Mouse (Mus musculus): ENCODE measurements around the gene Cchcr1. TPM values are rescaled to one million over a fixed set of nuclear protein-coding genes. Genes with fewer than 3 reads are reported as not detected.

The Cchcr1 gene
- polyA plus RNA-seq, 1 experiment from 2014 or later = 10.8 TPM

- no peak overlapping the region for H3K4me2 ChIP-seq
- H3K9ac ChIP-seq (ENCODE audit: low read length) = no peak overlapping the region
- DNase-seq (ENCODE audit: low spot score, missing footprints) (peak; percentile 21), ATAC-seq (ENCODE audit: low FRiP score) (no peak)
- H3K9me3 ChIP-seq (ENCODE audit: control insufficient read depth, low read length) = no peaks in the 10 kb centered on the region
- H3K4me3 ChIP-seq (ENCODE audit: low read depth, low read length) = no peak overlapping the region
- 0 out of 2 replicates have a peak, but pooled peaks cover 2% of the 10 kb centered on the region for H3K27me3 ChIP-seq (ENCODE audit: control insufficient read depth, insufficient read depth, low read length)
- WGBS = 45% methylated on average over 2 of the region's 2 CpGs
- no peaks in the 10 kb centered on the region for H3K36me3 ChIP-seq (ENCODE audit: control insufficient read depth, insufficient read depth, low read length)
- no peak overlapping the region for H3K27ac ChIP-seq (ENCODE audit: low read depth, low read length)
- peaks cover 9% of the 10 kb centered on the region; the same call in 1 of the 2 replicates for H3K4me1 ChIP-seq (ENCODE audit: control insufficient read depth, insufficient read depth, low read length)
These were observed 30.6 kb downstream of the Cchcr1 start for GRCm38 (mm10) chr17:35547465-35547864.

DNA sequence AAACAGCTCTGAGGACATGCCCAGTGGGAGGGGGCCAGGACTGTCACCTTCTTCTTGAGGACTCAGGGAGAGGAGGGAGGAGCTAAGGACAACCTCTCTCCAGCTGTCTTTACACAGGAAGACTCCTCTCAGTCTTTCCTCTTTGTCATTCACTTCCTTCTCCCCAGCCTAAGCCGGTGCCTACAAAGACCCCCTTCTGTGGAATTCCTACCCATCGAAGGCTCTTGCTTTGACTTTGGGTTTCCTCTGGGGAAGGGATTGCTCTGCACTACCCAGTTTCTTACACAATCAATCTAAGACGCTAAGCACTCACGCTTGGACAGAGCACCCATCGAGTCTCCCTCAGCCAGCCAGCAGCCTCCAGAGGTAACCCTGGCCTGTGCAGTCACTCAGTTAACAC, 31.7 kb downstream of the Cchcr1 start:
- ATAC-seq (ENCODE audit: low FRiP score) = no peak
- DNase-seq (ENCODE audit: low spot score, missing footprints) = peak; percentile 71
- no peak overlapping the region for H3K9ac ChIP-seq (ENCODE audit: low read length)
- H3K27ac ChIP-seq (ENCODE audit: low read depth, low read length) = no peak overlapping the region
- no peak overlapping the region for H3K4me2 ChIP-seq
- 0 out of 2 replicates have a peak, but pooled peaks cover 2% of the 10 kb centered on the region for H3K27me3 ChIP-seq (ENCODE audit: control insufficient read depth, insufficient read depth, low read length)
- H3K4me3 ChIP-seq (ENCODE audit: low read depth, low read length) = no peak overlapping the region
- H3K36me3 ChIP-seq (ENCODE audit: control insufficient read depth, insufficient read depth, low read length) = no peaks in the 10 kb centered on the region
- 12% methylated on average over 5 of the region's 5 CpGs for WGBS
- H3K4me1 ChIP-seq (ENCODE audit: control insufficient read depth, insufficient read depth, low read length) = peaks cover 3% of the 10 kb centered on the region; the same call in 1 of the 2 replicates
- no peaks in the 10 kb centered on the region for H3K9me3 ChIP-seq (ENCODE audit: control insufficient read depth, low read length)

DNA sequence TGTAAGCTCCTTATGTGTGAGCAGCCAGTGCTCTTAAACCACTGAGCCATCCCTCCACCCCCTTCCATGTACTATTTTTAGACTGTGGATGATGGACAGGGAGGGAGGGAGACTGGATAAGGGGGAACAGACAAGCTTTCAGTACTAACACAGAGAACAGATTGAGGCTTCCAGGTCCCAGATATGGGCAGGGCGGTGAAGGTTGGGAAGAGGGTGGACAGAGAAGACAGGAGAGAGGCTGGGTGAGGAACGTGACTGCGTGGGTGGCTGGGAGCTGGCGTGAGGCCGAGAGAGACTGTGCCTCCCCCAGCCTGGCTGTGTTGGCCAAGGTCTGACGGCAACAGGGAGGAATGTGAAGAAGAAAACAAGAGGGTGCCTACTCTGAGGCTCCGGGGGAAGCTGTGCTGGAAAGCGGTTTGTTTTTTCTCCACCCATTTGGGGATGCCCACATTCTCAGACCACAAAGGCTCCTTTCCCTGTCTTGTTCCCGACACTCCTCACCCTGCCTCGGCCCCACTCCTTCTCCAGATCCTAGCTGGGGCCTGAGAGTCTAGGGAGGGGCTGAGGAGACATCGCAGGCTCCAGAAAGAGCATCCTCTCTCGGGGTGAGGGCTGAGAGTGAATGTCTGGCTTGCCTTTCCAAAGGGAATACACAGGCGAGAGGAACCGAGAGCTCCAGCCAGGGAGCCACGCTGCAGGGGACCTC, 32.7 kb downstream of the Cchcr1 start:
- WGBS = 51% methylated on average over 15 of the region's 15 CpGs
- no peaks in the 10 kb centered on the region for H3K9me3 ChIP-seq (ENCODE audit: control insufficient read depth, low read length)
- no peak overlapping the region for H3K4me2 ChIP-seq
- no peak overlapping the region for H3K27ac ChIP-seq (ENCODE audit: low read depth, low read length)
- H3K4me3 ChIP-seq (ENCODE audit: low read depth, low read length) = no peak overlapping the region
- 0 out of 2 replicates have a peak, but pooled peaks cover 2% of the 10 kb centered on the region for H3K27me3 ChIP-seq (ENCODE audit: control insufficient read depth, insufficient read depth, low read length)
- ATAC-seq (ENCODE audit: low FRiP score) = no peak
- H3K4me1 ChIP-seq (ENCODE audit: control insufficient read depth, insufficient read depth, low read length) = 0 out of 2 replicates have a peak, but pooled peaks cover 2% of the 10 kb centered on the region
- no peak overlapping the region for H3K9ac ChIP-seq (ENCODE audit: low read length)
- DNase-seq (ENCODE audit: low spot score, missing footprints) = peak; percentile 72
- H3K36me3 ChIP-seq (ENCODE audit: control insufficient read depth, insufficient read depth, low read length) = no peaks in the 10 kb centered on the region

DNA sequence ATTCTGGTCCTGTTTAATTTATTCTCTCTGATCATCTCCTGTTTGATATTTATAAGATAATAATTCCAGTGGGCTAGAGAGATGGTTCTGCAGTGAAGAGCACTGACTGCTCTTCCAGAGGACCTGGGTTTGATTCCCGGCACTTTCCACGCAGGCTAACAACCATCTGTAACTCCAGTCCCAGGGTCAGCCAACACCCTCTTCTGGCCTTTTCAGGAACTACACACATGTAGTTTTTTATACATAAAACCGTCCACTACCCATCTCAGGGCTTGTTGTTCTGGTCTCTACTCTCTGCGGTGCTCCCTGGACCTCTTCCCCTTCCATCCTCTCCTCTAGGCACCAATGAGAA, 33.2 kb downstream of the Cchcr1 start:
- 0 out of 2 replicates have a peak, but pooled peaks cover 2% of the 10 kb centered on the region for H3K4me1 ChIP-seq (ENCODE audit: control insufficient read depth, insufficient read depth, low read length)
- 93% methylated on average over 4 of the region's 4 CpGs for WGBS
- H3K27me3 ChIP-seq (ENCODE audit: control insufficient read depth, insufficient read depth, low read length) = 0 out of 2 replicates have a peak, but pooled peaks cover 2% of the 10 kb centered on the region
- no peak overlapping the region for H3K27ac ChIP-seq (ENCODE audit: low read depth, low read length)
- no peak overlapping the region for H3K9ac ChIP-seq (ENCODE audit: low read length)
- no peak for DNase-seq (ENCODE audit: low spot score, missing footprints)
- H3K36me3 ChIP-seq (ENCODE audit: control insufficient read depth, insufficient read depth, low read length) = no peaks in the 10 kb centered on the region
- no peak overlapping the region for H3K4me3 ChIP-seq (ENCODE audit: low read depth, low read length)
- no peak for ATAC-seq (ENCODE audit: low FRiP score)
- H3K9me3 ChIP-seq (ENCODE audit: control insufficient read depth, low read length) = no peaks in the 10 kb centered on the region
- no peak overlapping the region for H3K4me2 ChIP-seq

DNA sequence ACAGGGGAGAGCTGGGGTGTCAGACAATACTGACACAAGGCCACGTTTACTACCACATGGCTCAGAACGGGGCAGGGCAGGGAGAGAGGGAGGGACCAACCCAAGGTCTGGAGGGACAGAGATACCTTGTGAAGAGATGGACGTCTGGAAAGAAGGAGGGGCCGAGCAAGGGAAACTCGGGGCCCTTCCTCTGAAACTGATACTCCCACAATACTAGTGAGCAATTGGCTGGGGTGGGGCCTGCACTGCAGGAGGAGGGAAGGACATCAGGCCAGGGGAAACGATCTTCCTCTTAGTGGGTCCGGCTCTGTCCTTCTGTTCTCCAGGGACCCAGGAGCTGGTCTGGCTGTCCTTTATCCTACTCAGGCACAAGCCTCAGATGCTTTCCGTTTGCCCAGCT, 34.0 kb downstream of the Cchcr1 start:
- Histone ChIP-seq H3K36me3 (ENCODE audit: control insufficient read depth, insufficient read depth, low read length) (no peaks in the 10 kb centered on the region), H3K27ac (ENCODE audit: low read depth, low read length) (no peak overlapping the region), H3K4me2 (no peak overlapping the region), H3K4me3 (ENCODE audit: low read depth, low read length) (no peak overlapping the region), H3K9ac (ENCODE audit: low read length) (no peak overlapping the region), H3K27me3 (ENCODE audit: control insufficient read depth, insufficient read depth, low read length) (0 out of 2 replicates have a peak, but pooled peaks cover 2% of the 10 kb centered on the region), H3K4me1 (ENCODE audit: control insufficient read depth, insufficient read depth, low read length) (0 out of 2 replicates have a peak, but pooled peaks cover 2% of the 10 kb centered on the region), H3K9me3 (ENCODE audit: control insufficient read depth, low read length) (no peaks in the 10 kb centered on the region)
- 67% methylated on average over 8 of the region's 8 CpGs for WGBS
- ATAC-seq (ENCODE audit: low FRiP score) (no peak), DNase-seq (ENCODE audit: low spot score, missing footprints) (no peak)

- no peak within 1 kb of the TSS for H3K4me3 ChIP-seq (ENCODE audit: low read depth, low read length)
- no peaks in the 10 kb centered on the region for H3K4me1 ChIP-seq (ENCODE audit: control insufficient read depth, insufficient read depth, low read length)
- H3K9me3 ChIP-seq (ENCODE audit: control insufficient read depth, low read length) = no peaks in the 10 kb centered on the region
- 71% methylated on average over 10 of the region's 10 CpGs for WGBS
- no peak within 1 kb of the TSS for H3K9ac ChIP-seq (ENCODE audit: low read length)
- DNase-seq (ENCODE audit: low spot score, missing footprints) (no peak), ATAC-seq (ENCODE audit: low FRiP score) (no peak)
- 0 out of 2 replicates have a peak, but pooled peaks cover 2% of the 10 kb centered on the region for H3K27me3 ChIP-seq (ENCODE audit: control insufficient read depth, insufficient read depth, low read length)
- no peaks in the 10 kb centered on the region for H3K36me3 ChIP-seq (ENCODE audit: control insufficient read depth, insufficient read depth, low read length)
- no peak within 1 kb of the TSS for H3K27ac ChIP-seq (ENCODE audit: low read depth, low read length)
- H3K4me2 ChIP-seq = no peak within 1 kb of the TSS
These were observed 35.0 kb downstream of the Cchcr1 start, which contains the start of gene Cdsn for GRCm38 (mm10) chr17:35551881-35552414. Gene Cdsn (plus strand): TSS chr17:35552128.

GRCm38 (mm10) chr17:35554321-35554720, 37.4 kb downstream of the Cchcr1 start:
- Histone ChIP-seq H3K4me2 (no peak overlapping the region), H3K4me1 (ENCODE audit: control insufficient read depth, insufficient read depth, low read length) (no peaks in the 10 kb centered on the region), H3K27ac (ENCODE audit: low read depth, low read length) (no peak overlapping the region), H3K9me3 (ENCODE audit: control insufficient read depth, low read length) (no peaks in the 10 kb centered on the region), H3K9ac (ENCODE audit: low read length) (no peak overlapping the region), H3K4me3 (ENCODE audit: low read depth, low read length) (no peak overlapping the region), H3K36me3 (ENCODE audit: control insufficient read depth, insufficient read depth, low read length) (no peaks in the 10 kb centered on the region), H3K27me3 (ENCODE audit: control insufficient read depth, insufficient read depth, low read length) (no peaks in the 10 kb centered on the region)
- 83% methylated on average over 5 of the region's 5 CpGs for WGBS
- DNase-seq (ENCODE audit: low spot score, missing footprints) = no peak
- no peak for ATAC-seq (ENCODE audit: low FRiP score)

DNA sequence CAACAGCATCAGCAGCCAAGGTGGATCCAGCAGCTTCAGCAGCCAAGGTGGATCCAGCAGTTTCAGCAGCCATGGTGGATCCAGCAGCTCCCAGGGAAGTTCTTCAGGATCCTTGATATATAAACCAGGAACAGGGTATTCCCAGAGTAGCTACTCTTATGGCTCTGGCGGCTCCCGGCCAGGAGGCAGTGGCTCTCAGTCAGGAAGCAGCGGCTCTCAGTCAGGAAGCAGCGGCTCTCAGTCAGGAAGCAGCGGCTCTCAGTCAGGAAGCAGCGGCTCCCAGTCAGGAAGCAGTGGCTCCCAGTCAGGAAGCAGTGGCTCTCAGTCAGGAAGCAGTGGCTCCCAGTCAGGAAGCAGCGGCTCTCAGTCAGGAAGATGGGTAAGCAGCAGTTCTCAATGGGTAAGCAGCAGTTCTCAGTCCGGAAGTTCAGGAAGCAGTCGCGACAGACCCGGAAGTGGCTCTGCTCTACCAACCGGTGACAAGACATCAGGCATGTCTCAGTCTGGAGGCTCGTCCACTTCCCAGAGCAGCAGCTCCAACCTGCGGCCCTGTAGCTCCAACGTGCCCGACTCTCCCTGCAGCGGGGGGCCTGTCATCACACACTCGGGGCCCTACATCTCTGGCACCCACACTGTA, 38.0 kb downstream of the Cchcr1 start:
- no peak overlapping the region for H3K4me2 ChIP-seq
- H3K9ac ChIP-seq (ENCODE audit: low read length) = no peak overlapping the region
- H3K4me3 ChIP-seq (ENCODE audit: low read depth, low read length) = no peak overlapping the region
- no peak overlapping the region for H3K27ac ChIP-seq (ENCODE audit: low read depth, low read length)
- H3K9me3 ChIP-seq (ENCODE audit: control insufficient read depth, low read length) = no peaks in the 10 kb centered on the region
- DNase-seq (ENCODE audit: low spot score, missing footprints) (no peak), ATAC-seq (ENCODE audit: low FRiP score) (no peak)
- no peaks in the 10 kb centered on the region for H3K4me1 ChIP-seq (ENCODE audit: control insufficient read depth, insufficient read depth, low read length)
- no peaks in the 10 kb centered on the region for H3K27me3 ChIP-seq (ENCODE audit: control insufficient read depth, insufficient read depth, low read length)
- WGBS = 93% methylated on average over 18 of the region's 18 CpGs
- H3K36me3 ChIP-seq (ENCODE audit: control insufficient read depth, insufficient read depth, low read length) = no peaks in the 10 kb centered on the region

- no peak for ATAC-seq (ENCODE audit: low FRiP score)
- WGBS = 87% methylated on average over 13 of the region's 13 CpGs
These were observed 39.4 kb downstream of the Cchcr1 start for GRCm38 (mm10) chr17:35556186-35556765.

More at GRCm38 (mm10) chr17:35556186-35556765, 39.4 kb downstream of the Cchcr1 start:
- no peaks in the 10 kb centered on the region for H3K4me1 ChIP-seq (ENCODE audit: control insufficient read depth, insufficient read depth, low read length)
- no peak overlapping the region for H3K27ac ChIP-seq (ENCODE audit: low read depth, low read length)
- H3K36me3 ChIP-seq (ENCODE audit: control insufficient read depth, insufficient read depth, low read length) = no peaks in the 10 kb centered on the region
- H3K4me3 ChIP-seq (ENCODE audit: low read depth, low read length) = no peak overlapping the region
- H3K4me2 ChIP-seq = no peak overlapping the region
- H3K9me3 ChIP-seq (ENCODE audit: control insufficient read depth, low read length) = no peaks in the 10 kb centered on the region
- no peak overlapping the region for H3K9ac ChIP-seq (ENCODE audit: low read length)
- DNase-seq (ENCODE audit: low spot score, missing footprints) = no peak
- H3K27me3 ChIP-seq (ENCODE audit: control insufficient read depth, insufficient read depth, low read length) = no peaks in the 10 kb centered on the region
